Comparison of ENCODE assay signal across 7 mouse cellular contexts in genomic region chr19:42045269-42046102, GRCm38 (mm10). TPM values are rescaled to one million over a fixed set of nuclear protein-coding genes. Genes with fewer than 3 reads are reported as not detected.
DNase-seq lines count a peak whose midpoint lies in the region; ATAC-seq lines count a peak whose summit lies in the region.

TSS of gene Hoga1 (plus strand) at chr19:42045610.

- no peak within 1 kb of the TSS for H3K27ac ChIP-seq in forebrain, embryonic 16.5 days (ENCODE audit: low read length)

- H3K4me2 ChIP-seq in forebrain, embryonic 16.5 days (ENCODE audit: low read length), result peak within 1 kb of the TSS; percentile 49

- no peaks in the 10 kb centered on the region for H3K36me3 ChIP-seq in forebrain, embryonic 16.5 days (ENCODE audit: control insufficient read depth, insufficient read depth)

- H3K27me3 ChIP-seq in forebrain, embryonic 16.5 days (replicated peaks; ENCODE audit: control insufficient read depth, insufficient read depth, low read length), result no peaks in the 10 kb centered on the region

- no peaks in the 10 kb centered on the region for H3K9me3 ChIP-seq in forebrain, embryonic 16.5 days (ENCODE audit: control insufficient read depth, low read length)

- DNase-seq in Muller cell, postnatal 12 days (ENCODE audit: inconsistent ontology term), result peak; percentile 82
- peak; percentile 71 for DNase-seq in c-Kit-positive CD71-negative TER-119-negative erythroid progenitor cells, embryonic 14.5 days (ENCODE audit: low read depth)
- DNase-seq in heart, postnatal 4 days, result peak; percentile 86
- peak; percentile 15 for DNase-seq in layer of hippocampus, adult 9-10 months (ENCODE audit: low spot score)
- peak; percentile 91 for DNase-seq in lung, postnatal 25 days (ENCODE audit: low spot score)
- DNase-seq in right cerebral cortex, adult 18-20 months, result peak; percentile 44

- peaks cover 4% of the 10 kb centered on the region; the same call in 1 of the 2 replicates for H3K4me1 ChIP-seq in forebrain, embryonic 16.5 days (replicated peaks; ENCODE audit: control insufficient read depth, insufficient read depth, low read length)

- 0 out of 2 replicates have a peak within 1 kb of the TSS, but pooled peaks have one; percentile 22 for H3K9ac ChIP-seq in forebrain, embryonic 16.5 days (replicated peaks; ENCODE audit: low read depth, low read length)

- 23% methylated on average over 23 of the region's 23 CpGs for WGBS in forebrain, embryonic 16.5 days

- peak; percentile 89 for ATAC-seq in forebrain, embryonic 16.5 days

- peak within 1 kb of the TSS; percentile 32 for H3K4me3 ChIP-seq in forebrain, embryonic 16.5 days (replicated peaks; ENCODE audit: low read length)

RNA-seq across cellular contexts. Expression of gene Hoga1, which starts in this region (rescaled TPM):
- polyA plus RNA-seq in forebrain, embryonic 16.5 days (2015; fragmentation: Nextera tagmentation; extraction: Ambion mirVana), result 0.66 and 0.82 TPM in 2 replicates
- 1 to 10 TPM; 2.5 to 2.8 TPM for total RNA-seq in heart, postnatal 4 days (2021)

Comparison
In these comparisons a context has a peak if more than half of its experiments do, and no peak if none do; other contexts are left out.
1. Peak in ATAC-seq, H3K4me3 ChIP-seq, H3K9ac ChIP-seq and H3K4me2 ChIP-seq in forebrain, embryonic 16.5 days; RNA of the gene not detected or under 1 TPM.
2. DNase-seq: peak in every context shown above with its lines; median percentile 91 in lung, postnatal 25 days; 86 in heart, postnatal 4 days; 82 in Muller cell, postnatal 12 days; 71 in c-Kit-positive CD71-negative TER-119-negative erythroid progenitor cells, embryonic 14.5 days; 44 in right cerebral cortex, adult 18-20 months; 15 in layer of hippocampus, adult 9-10 months.